Mouse (Mus musculus): ENCODE data around the gene Arr3. TPM values are rescaled to one million over a fixed set of nuclear protein-coding genes. Genes with fewer than 3 reads are reported as not detected.

Gene Arr3
- polyA plus RNA-seq, 1 experiment from 2014 or later: not detected

DNA sequence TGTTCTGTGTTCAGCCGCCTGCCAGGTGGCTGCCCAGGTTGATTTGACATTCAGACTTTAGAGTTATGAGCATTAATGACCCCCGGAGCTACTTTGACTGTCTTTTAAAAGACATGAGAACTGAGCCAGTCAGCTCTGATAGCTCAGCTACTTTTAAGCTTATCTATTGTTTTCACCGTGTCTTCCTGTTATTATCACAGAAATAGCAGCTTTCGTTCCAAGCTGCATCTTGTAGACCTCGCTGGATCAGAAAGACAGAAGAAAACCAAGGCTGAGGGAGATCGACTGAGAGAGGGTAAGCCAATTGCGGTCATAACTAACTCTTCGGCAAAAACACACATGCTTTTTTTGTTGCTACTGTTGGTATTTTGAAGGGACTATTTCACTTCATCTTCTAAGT, 33.2 kb downstream of the Arr3 start:
- Histone ChIP-seq H3K27ac (ENCODE audit: low read depth) (no peak overlapping the region), H3K4me2 (no peak overlapping the region), H3K4me1 (ENCODE audit: insufficient read depth) (no peaks in the 10 kb centered on the region), H3K9ac (no peak overlapping the region), H3K27me3 (ENCODE audit: insufficient read depth, low read length) (no peaks in the 10 kb centered on the region), H3K4me3 (ENCODE audit: low read depth, low read length) (no peak overlapping the region), H3K36me3 (ENCODE audit: insufficient read depth) (peaks cover 47% of the 10 kb centered on the region), H3K9me3 (ENCODE audit: low read depth, low read length) (no peaks in the 10 kb centered on the region)
- WGBS: 88% methylated on average over 8 of the region's 8 CpGs
- TF ChIP-seq CTCF (IDR thresholded peaks at IDR 0.05; ENCODE audit: low read depth): no peak
- DNase-seq (no peak), ATAC-seq (ENCODE audit: insufficient read depth) (no peak)

DNA sequence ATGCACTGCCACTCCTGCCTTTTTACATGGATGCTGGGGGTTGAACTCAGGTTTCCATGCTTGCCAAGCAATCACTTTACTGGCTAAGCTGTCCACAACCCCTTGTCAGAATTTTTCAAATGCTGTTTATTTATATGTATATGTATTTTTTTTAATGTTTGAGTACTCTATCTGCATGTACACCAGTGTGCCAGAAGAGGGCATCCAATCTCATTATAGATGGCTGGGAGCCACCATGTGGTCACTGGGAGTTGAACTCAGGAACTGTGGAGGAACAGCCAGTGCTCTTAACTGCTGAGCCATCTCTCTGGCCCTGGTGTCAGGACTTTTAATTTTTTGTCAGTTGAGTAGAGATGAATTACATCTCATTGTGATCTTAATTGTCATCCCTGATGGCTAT, 47.6 kb downstream of the Arr3 start:
- no peak overlapping the region for H3K27ac ChIP-seq (ENCODE audit: low read depth)
- no peak overlapping the region for H3K4me2 ChIP-seq
- no peak for TF ChIP-seq CTCF (IDR thresholded peaks at IDR 0.05; ENCODE audit: low read depth)
- no peak overlapping the region for H3K4me3 ChIP-seq (ENCODE audit: low read depth, low read length)
- H3K9me3 ChIP-seq (ENCODE audit: low read depth, low read length): no peaks in the 10 kb centered on the region
- H3K4me1 ChIP-seq (ENCODE audit: insufficient read depth): no peaks in the 10 kb centered on the region
- DNase-seq: no peak
- no peak overlapping the region for H3K9ac ChIP-seq
- H3K27me3 ChIP-seq (ENCODE audit: insufficient read depth, low read length): no peaks in the 10 kb centered on the region
- no peak for ATAC-seq (ENCODE audit: insufficient read depth)
- 0 out of 2 replicates have a peak, but pooled peaks cover 2% of the 10 kb centered on the region for H3K36me3 ChIP-seq (ENCODE audit: insufficient read depth)

DNA sequence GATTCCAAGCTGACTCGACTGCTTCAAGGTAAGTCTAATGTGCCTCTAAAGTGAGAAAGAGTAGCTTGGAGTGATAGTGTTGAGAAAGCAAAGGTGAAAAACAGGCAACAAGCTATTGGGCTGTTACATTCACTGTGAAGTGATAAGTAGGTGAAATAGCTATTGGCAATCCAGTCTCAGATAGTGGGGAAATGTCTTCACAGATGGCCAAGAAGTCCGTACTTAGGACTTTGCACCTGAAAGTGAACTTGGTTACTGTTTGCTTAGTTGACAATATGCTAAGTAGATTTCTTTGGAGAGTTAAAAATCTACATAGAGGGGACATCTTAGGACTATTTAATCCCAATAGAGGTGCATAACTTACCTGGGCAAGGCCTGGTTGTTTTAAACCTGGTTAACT, 59.5 kb downstream of the Arr3 start:
- H3K9me3 ChIP-seq (ENCODE audit: low read depth, low read length): no peaks in the 10 kb centered on the region
- 0 out of 2 replicates have a peak, but pooled peaks cover 15% of the 10 kb centered on the region for H3K36me3 ChIP-seq (ENCODE audit: insufficient read depth)
- no peaks in the 10 kb centered on the region; the same call in 1 of the 2 replicates for H3K27me3 ChIP-seq (ENCODE audit: insufficient read depth, low read length)
- no peak for TF ChIP-seq CTCF (IDR thresholded peaks at IDR 0.05; ENCODE audit: low read depth)
- no peak for ATAC-seq (ENCODE audit: insufficient read depth)
- DNase-seq: no peak
- H3K4me2 ChIP-seq: no peak overlapping the region
- H3K27ac ChIP-seq (ENCODE audit: low read depth): no peak overlapping the region
- H3K9ac ChIP-seq: no peak overlapping the region
- no peak overlapping the region for H3K4me3 ChIP-seq (ENCODE audit: low read depth, low read length)
- H3K4me1 ChIP-seq (ENCODE audit: insufficient read depth): no peaks in the 10 kb centered on the region
- 82% methylated on average over 2 of the region's 2 CpGs for WGBS

Other genes with a start within 250 kb of the Arr3 start
- gene Otud6a, start 176.5 kb upstream of the Arr3 start, polyA plus RNA-seq (2014; fragmentation: Nextera tagmentation; extraction: Ambion mirVana): not detected in 2 replicates
- 0.62 and 1.0 TPM in 2 replicates for gene Awat2, start 162.8 kb upstream of the Arr3 start, polyA plus RNA-seq (2014; fragmentation: Nextera tagmentation; extraction: Ambion mirVana)
- gene Igbp1, start 111.2 kb upstream of the Arr3 start, polyA plus RNA-seq (2014; fragmentation: Nextera tagmentation; extraction: Ambion mirVana): 43.6 and 43.8 TPM in 2 replicates
- gene Dgat2l6, start 80.7 kb upstream of the Arr3 start, polyA plus RNA-seq (2014; fragmentation: Nextera tagmentation; extraction: Ambion mirVana): not detected in 2 replicates
- not detected in 2 replicates for gene Awat1, start 33.2 kb upstream of the Arr3 start, polyA plus RNA-seq (2014; fragmentation: Nextera tagmentation; extraction: Ambion mirVana)
- gene P2ry4, start 10.6 kb upstream of the Arr3 start, polyA plus RNA-seq (2014; fragmentation: Nextera tagmentation; extraction: Ambion mirVana): not detected in 2 replicates
- gene Kif4, start 20.2 kb downstream of the Arr3 start, polyA plus RNA-seq (2014; fragmentation: Nextera tagmentation; extraction: Ambion mirVana): 41.5 and 45.0 TPM in 2 replicates
- gene Pdzd11, start 21.1 kb downstream of the Arr3 start, polyA plus RNA-seq (2014; fragmentation: Nextera tagmentation; extraction: Ambion mirVana): 100 and 105 TPM in 2 replicates
- gene Gdpd2, start 124.4 kb downstream of the Arr3 start, polyA plus RNA-seq (2014; fragmentation: Nextera tagmentation; extraction: Ambion mirVana): 0.20 and 0.30 TPM in 2 replicates
- gene Dlg3, start 162.2 kb downstream of the Arr3 start, polyA plus RNA-seq (2014; fragmentation: Nextera tagmentation; extraction: Ambion mirVana): 4.2 and 4.8 TPM in 2 replicates